Mouse (Mus musculus) liver, embryonic 13.5 days (tissue): Measurements from ENCODE around the gene Ppm1b. TPM values are rescaled to one million over a fixed set of nuclear protein-coding genes. Genes with fewer than 3 reads are reported as not detected.
"Not testable (repeated sequence)": the region's sequence is repeated elsewhere in the genome, so short reads cannot be mapped to it uniquely, and the experiment has no call there.

Source experiments
- ATAC-seq: fragments of 200-750 bp; cut with Nextera tagmentation; 2 replicates; pipeline ENCODE4 v1.8.0; 2017; ENCODE audit warnings: low read depth, mild to moderate bottlenecking, moderate number of reproducible peaks, moderate library complexity
- DNase-seq: peaks from one replicate; pipeline ENCODE4 v3.0.0; 2022
- H3K27ac ChIP-seq: fragments of 300-500 bp; sonication (generic); 2 replicates; pipeline ENCODE4 v1.5.1; 2015; ENCODE audit warnings: moderate library complexity, mild to moderate bottlenecking, inconsistent platforms
- H3K27me3 ChIP-seq: fragments of 300-500 bp; sonication (generic); 2 replicates; pipeline ENCODE4 v1.6.1; 2015; ENCODE audit warnings: mild to moderate bottlenecking, inconsistent platforms
- H3K36me3 ChIP-seq: fragments of 300-500 bp; sonication (generic); 2 replicates; pipeline ENCODE4 v1.6.1; 2015; ENCODE audit warnings: mild to moderate bottlenecking, inconsistent platforms
- H3K4me1 ChIP-seq: fragments of 300-500 bp; sonication (generic); replicated peaks from 2 replicates; pipeline ENCODE4 v1.6.1; 2015; ENCODE audit warnings: inconsistent platforms
- H3K4me2 ChIP-seq: fragments of 300-500 bp; sonication (generic); 2 replicates; pipeline ENCODE4 v1.6.1; 2015; ENCODE audit warnings: inconsistent platforms, mild to moderate bottlenecking, moderate library complexity
- H3K4me3 ChIP-seq: fragments of 300-500 bp; sonication (generic); replicated peaks from 2 replicates; pipeline ENCODE4 v1.5.1; 2015; ENCODE audit warnings: mild to moderate bottlenecking, inconsistent platforms
- H3K9ac ChIP-seq: fragments of 300-500 bp; sonication (generic); 2 replicates; pipeline ENCODE4 v1.6.1; 2015; ENCODE audit warnings: mild to moderate bottlenecking, inconsistent platforms
- H3K9me3 ChIP-seq: fragments of 300-500 bp; sonication (generic); replicated peaks from 2 replicates; pipeline ENCODE4 v1.6.1; 2016; ENCODE audit warnings: inconsistent platforms
- WGBS: fragments of 180-500 bp; shearing (Covaris S2); methylation state at CpG from one replicate; pipeline ENCODE4 v1.1.7; 2015; ENCODE audit not compliant: insufficient replicate concordance; 5-methylcytosine and 5-hydroxymethylcytosine counted together
- polyA plus RNA-seq: library from polyadenylated mRNA; unstranded; fragments of >200 nt; fragmentation: Nextera tagmentation; extraction: Ambion mirVana; gene quantifications from 2 replicates; pipeline ENCODE4 v1.2.1, GENCODE M21; 2015

Gene Ppm1b
- 47.2 and 55.0 TPM in 2 replicates for polyA plus RNA-seq

DNA sequence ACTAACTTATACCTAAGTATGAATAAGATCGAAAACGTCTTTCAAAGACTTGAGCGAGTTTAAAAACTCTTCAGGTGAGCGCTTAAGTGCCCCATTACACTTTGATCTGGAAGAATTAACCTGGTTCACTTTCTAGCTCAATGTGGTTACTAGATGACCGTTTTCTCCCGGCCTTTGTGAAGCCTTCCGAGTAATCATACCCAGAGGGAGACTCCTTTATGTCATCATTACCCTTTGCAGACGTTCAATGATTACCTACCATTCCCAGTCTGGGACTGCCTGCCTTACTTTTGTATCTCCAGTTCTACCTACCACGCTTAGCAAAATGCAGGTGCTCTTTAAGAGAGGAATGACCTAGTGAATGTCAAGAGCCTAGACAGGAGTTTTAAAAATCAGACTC lies at the start of gene Ppm1b:
TSS of gene Ppm1b (plus strand) at position 301 of the 400 bp plus-strand sequence.
- Histone ChIP-seq H3K27me3 (no peaks in the 10 kb centered on the region), H3K27ac (peak within 1 kb of the TSS; percentile 96), H3K9me3 (no peaks in the 10 kb centered on the region), H3K4me3 (peak within 1 kb of the TSS; percentile 94), H3K4me1 (peaks cover 36% of the 10 kb centered on the region), H3K9ac (peak within 1 kb of the TSS; percentile 82), H3K36me3 (no peaks in the 10 kb centered on the region), H3K4me2 (peak within 1 kb of the TSS; percentile 82)
- ATAC-seq (no peak), DNase-seq (no peak)
- WGBS, result 28% methylated on average over 9 of the region's 9 CpGs

DNA sequence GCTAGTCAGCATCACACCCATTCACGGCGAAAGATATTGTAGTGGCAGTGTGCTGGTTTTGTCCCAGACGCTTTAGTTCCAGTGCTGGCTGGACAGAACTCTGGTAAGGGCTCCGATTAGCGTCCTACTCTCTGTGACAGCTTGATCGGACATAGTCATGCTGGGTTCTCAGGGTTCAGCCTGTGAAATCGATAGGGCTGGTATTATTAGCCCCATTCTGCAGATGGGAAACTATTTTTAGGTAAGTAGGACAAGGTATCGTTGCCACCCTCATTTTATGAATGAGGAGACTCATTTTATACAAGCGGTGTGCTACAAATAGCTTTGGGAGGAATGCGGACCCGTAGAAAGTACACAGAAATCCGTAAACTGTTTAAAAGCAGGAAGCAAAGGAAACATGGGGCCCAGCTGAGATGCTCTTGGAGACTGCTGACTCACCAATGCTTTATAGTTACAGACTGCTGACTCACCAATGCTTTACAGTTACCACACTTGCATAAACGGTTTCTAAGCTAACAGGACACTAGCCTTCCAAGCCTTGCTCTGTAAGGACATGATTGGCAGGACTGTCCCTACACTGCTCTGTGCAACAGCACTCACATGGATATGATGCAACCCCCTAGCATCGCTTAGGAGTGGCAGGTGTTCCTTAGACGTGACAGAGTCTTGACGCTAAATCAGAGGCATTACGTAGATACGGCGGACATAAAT lies 34.7 kb upstream of the Ppm1b start:
- H3K4me2 ChIP-seq, result no peak overlapping the region
- no peak overlapping the region for H3K9ac ChIP-seq
- no peak for DNase-seq
- H3K4me3 ChIP-seq, result no peak overlapping the region
- H3K36me3 ChIP-seq, result no peaks in the 10 kb centered on the region
- no peaks in the 10 kb centered on the region for H3K9me3 ChIP-seq
- peaks cover 41% of the 10 kb centered on the region for H3K4me1 ChIP-seq
- no peaks in the 10 kb centered on the region for H3K27me3 ChIP-seq
- H3K27ac ChIP-seq, result peak overlapping the region; percentile 62
- WGBS, result 79% methylated on average over 19 of the region's 19 CpGs
- ATAC-seq, result peak; percentile 56

DNA sequence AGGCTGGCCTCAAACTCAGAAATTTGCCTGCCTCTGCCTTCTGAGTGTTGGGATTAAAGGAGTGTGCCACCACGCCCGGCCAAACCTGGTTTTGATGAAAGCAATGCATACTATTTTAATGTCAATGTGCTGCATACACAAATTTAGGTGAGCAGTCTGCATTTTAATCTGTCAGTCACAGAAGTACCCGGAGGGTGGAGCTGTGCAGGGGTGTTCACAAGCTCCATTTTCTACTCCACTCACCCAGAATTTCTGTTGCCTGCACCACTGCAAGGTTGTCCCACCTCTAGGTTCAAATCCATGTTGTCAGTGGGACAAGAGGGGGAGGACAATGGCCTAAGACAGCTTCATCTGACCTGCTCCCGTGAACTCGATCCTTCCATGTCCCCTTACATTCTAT lies 31.8 kb upstream of the Ppm1b start:
- DNase-seq, result no peak

DNA sequence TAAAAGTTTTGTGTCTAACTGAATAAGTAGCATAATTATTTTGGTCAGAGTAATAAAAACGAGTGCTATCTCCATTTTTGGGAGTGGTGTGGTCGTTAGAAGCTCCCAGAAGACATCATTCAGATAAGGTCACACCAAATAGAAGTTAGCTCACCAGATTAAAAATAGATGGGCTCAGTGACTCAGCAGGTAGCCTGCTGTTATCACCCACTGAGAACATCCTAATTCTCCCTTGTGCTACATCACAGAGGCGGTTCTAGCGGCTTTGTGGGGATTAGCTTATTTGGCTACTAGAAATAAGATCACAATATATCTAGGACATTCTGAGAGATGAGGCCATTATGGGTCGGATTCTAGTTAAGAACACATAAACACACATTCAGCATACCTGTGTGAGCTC lies 30.3 kb upstream of the Ppm1b start:
- ATAC-seq, result peak; percentile 91

More for the DNA sequence above, 31.8 kb upstream of the Ppm1b start:
- ATAC-seq, result peak; percentile 58
- Histone ChIP-seq H3K4me1 (peaks cover 64% of the 10 kb centered on the region), H3K9ac (no peak overlapping the region), H3K27me3 (no peaks in the 10 kb centered on the region), H3K4me2 (no peak overlapping the region), H3K36me3 (no peaks in the 10 kb centered on the region), H3K4me3 (no peak overlapping the region), H3K9me3 (no peaks in the 10 kb centered on the region), H3K27ac (peak overlapping the region; percentile 80)
- WGBS, result 70% methylated on average over 5 of the region's 5 CpGs

DNA sequence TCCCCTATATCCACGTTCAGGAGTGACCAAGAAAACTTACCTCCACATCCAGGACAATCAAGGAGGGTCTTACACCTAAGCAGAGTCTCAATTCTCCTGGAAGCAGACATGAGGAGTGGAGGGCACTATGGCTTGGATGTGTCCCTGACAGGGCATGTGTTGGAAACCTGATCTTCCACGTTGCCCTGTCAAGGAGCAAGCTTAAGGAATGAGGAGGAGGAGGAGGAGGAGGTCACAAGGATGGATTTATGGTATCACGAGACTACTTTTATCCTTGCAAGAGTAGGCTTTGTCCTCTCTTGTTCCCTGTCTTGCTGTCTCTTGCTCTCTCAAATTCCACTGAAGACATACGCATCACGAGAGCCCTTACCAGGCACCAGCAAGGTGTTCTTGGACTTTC lies 29.0 kb upstream of the Ppm1b start:
- Histone ChIP-seq H3K27me3 (no peaks in the 10 kb centered on the region), H3K4me2 (no peak overlapping the region), H3K9ac (no peak overlapping the region), H3K4me3 (no peak overlapping the region), H3K36me3 (peaks cover 6% of the 10 kb centered on the region; the same call in 1 of the 2 replicates), H3K27ac (peak overlapping the region; percentile 91), H3K9me3 (peaks cover 9% of the 10 kb centered on the region), H3K4me1 (peaks cover 53% of the 10 kb centered on the region)
- no peak for ATAC-seq
- WGBS, result 84% methylated on average over 5 of the region's 5 CpGs
- DNase-seq, result no peak

More for the DNA sequence above, 30.3 kb upstream of the Ppm1b start:
- 0 out of 2 replicates have a peak, but pooled peaks cover 3% of the 10 kb centered on the region for H3K9me3 ChIP-seq
- peak overlapping the region; percentile 63 for H3K9ac ChIP-seq
- H3K36me3 ChIP-seq, result no peaks in the 10 kb centered on the region
- H3K4me3 ChIP-seq, result no peak overlapping the region
- peak overlapping the region; percentile 41 for H3K4me2 ChIP-seq
- peak; percentile 70 for DNase-seq
- peak overlapping the region; percentile 91 for H3K27ac ChIP-seq
- H3K27me3 ChIP-seq, result no peaks in the 10 kb centered on the region
- H3K4me1 ChIP-seq, result peaks cover 64% of the 10 kb centered on the region
- WGBS, result 18% methylated on average over 5 of the region's 5 CpGs

DNA sequence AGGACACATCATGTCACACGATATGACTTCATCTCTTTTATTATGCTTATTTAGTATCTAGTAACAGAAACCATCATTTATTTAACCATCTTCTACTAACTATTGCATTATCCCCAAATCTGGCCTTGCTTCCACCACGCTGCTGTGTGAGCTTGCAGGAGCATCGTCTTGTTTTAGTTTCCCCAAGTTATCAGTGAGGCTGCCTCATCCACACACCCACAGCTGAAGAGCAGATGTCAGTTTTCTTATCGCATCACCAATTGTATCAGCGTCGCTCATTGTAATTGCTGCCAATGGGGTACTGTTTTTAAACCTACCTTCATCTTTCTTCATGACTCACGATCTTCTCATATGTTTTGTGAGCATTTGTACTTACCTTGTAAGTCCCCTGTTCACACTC lies 23.6 kb upstream of the Ppm1b start:
- Histone ChIP-seq H3K4me3 (no peak overlapping the region), H3K9me3 (peaks cover 9% of the 10 kb centered on the region), H3K36me3 (peaks cover 6% of the 10 kb centered on the region; the same call in 1 of the 2 replicates), H3K4me2 (peak overlapping the region; percentile 64), H3K9ac (peak overlapping the region; percentile 60), H3K4me1 (peaks cover 58% of the 10 kb centered on the region), H3K27me3 (no peaks in the 10 kb centered on the region), H3K27ac (peak overlapping the region; percentile 97)
- 39% methylated on average over 7 of the region's 7 CpGs for WGBS
- DNase-seq (no peak), ATAC-seq (peak; percentile 30; the same call in 1 of the 2 replicates)

DNA sequence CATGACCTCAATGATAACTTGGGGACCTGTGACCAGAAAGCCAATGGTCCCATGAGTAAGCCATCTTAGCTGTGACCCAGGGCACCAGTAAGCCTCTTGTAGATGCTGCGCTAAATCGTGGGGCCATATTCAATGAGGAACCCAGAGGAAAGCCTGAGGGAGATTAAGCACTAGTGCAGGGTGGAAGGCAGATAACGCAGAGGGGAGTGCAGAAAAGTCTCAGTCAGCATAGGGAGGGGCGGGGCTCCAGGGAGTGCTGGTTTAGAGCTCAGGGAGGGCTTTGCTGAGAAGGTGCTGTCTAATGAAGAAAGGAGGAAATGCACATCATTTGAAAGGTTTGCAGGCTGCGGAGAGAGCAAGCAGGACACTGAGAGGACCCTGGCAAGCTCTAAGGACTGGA lies 22.6 kb upstream of the Ppm1b start:
- Histone ChIP-seq H3K4me3 (peak overlapping the region; percentile 38), H3K9me3 (peaks cover 13% of the 10 kb centered on the region), H3K36me3 (peaks cover 6% of the 10 kb centered on the region; the same call in 1 of the 2 replicates), H3K9ac (peak overlapping the region; percentile 70), H3K27me3 (no peaks in the 10 kb centered on the region), H3K4me1 (peaks cover 47% of the 10 kb centered on the region), H3K27ac (peak overlapping the region; percentile 97), H3K4me2 (peak overlapping the region; percentile 64)
- DNase-seq, result peak; percentile 82
- WGBS, result 11% methylated on average over 5 of the region's 5 CpGs
- ATAC-seq, result peak; percentile 98

DNA sequence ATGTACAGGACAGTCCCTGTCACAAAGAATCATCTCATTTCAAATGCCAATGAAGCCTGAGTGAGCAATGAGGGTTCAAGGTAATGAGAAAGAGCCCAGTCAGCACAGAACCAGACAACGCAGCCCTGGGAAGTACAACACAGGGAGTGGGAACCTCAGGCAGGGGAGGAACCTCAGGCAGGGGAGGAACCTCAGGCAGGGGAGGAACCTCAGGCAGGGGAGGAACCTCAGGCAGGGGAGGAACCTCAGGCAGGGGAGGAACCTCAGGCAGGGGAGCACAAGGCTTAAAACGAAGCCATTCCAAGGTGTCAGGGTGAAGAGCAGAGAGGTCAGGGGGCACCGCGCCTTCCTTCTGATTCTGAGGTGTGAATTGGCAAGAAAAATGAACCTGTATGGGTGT lies 20.9 kb upstream of the Ppm1b start:
- peak overlapping the region; percentile 15 for H3K4me2 ChIP-seq
- not testable (repeated sequence) for H3K9me3 ChIP-seq, H3K27me3 ChIP-seq, H3K4me3 ChIP-seq, DNase-seq, H3K36me3 ChIP-seq
- WGBS, result 44% methylated on average over 4 of the region's 4 CpGs
- 0 out of 2 replicates have a peak overlapping the region, but pooled peaks have one; percentile 27 for H3K9ac ChIP-seq
- ATAC-seq, result peak; percentile 49
- peaks cover 60% of the 10 kb centered on the region for H3K4me1 ChIP-seq
- H3K27ac ChIP-seq, result peak overlapping the region; percentile 97

DNA sequence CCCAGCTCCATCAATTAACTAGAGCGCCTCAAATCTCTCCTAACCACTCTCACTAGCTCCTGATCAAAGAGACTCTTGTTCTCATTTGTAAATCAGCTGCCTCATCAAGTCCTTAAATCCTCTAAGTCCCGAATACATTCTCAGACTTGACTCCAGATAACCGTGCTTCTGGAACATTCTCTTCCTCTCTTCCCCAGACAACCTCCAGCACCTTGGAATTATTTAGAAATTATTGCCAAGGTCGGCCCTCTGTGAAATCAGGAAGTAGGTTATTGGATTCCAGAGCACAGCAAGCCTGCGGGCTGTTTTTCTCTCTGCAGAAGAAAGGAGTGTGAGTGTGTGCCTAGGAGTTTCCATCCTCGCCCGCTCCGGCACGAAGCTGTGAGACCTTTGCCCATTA lies 20.2 kb upstream of the Ppm1b start:
- Histone ChIP-seq H3K9ac (peak overlapping the region; percentile 27; the same call in 1 of the 2 replicates), H3K27me3 (no peaks in the 10 kb centered on the region), H3K27ac (peak overlapping the region; percentile 97), H3K9me3 (peaks cover 10% of the 10 kb centered on the region), H3K4me1 (peaks cover 67% of the 10 kb centered on the region), H3K4me2 (peak overlapping the region; percentile 5; the same call in 1 of the 2 replicates), H3K4me3 (no peak overlapping the region), H3K36me3 (peaks cover 6% of the 10 kb centered on the region; the same call in 1 of the 2 replicates)
- 73% methylated on average over 9 of the region's 9 CpGs for WGBS
- DNase-seq, result no peak
- ATAC-seq, result no peak

DNA sequence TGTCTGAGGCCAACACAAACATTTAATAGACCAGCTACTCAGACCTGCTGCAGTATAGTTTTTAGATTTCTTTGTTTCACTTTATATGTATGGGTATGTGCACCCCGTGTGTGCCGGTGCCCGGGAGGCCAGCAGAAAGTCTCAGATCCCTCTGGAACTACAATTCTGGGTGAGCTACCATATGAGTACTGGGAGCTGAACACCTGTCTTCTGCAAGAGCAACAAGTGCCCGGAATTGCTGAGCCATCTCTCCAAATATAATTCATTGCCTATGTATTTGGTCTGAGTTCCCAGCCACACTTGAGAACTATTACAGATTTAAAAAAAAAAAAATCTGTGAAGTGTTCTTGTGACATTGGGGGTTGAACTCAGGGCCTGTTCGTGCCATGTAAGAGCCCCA lies 19.7 kb upstream of the Ppm1b start:
- H3K4me2 ChIP-seq, result no peak overlapping the region
- H3K9ac ChIP-seq, result no peak overlapping the region
- peaks cover 72% of the 10 kb centered on the region for H3K4me1 ChIP-seq
- H3K36me3 ChIP-seq, result peaks cover 5% of the 10 kb centered on the region; the same call in 1 of the 2 replicates
- no peak overlapping the region for H3K4me3 ChIP-seq
- peaks cover 9% of the 10 kb centered on the region for H3K9me3 ChIP-seq
- ATAC-seq (no peak), DNase-seq (no peak)
- WGBS, result 88% methylated on average over 5 of the region's 5 CpGs
- peak overlapping the region; percentile 97; the same call in 1 of the 2 replicates for H3K27ac ChIP-seq
- H3K27me3 ChIP-seq, result no peaks in the 10 kb centered on the region

DNA sequence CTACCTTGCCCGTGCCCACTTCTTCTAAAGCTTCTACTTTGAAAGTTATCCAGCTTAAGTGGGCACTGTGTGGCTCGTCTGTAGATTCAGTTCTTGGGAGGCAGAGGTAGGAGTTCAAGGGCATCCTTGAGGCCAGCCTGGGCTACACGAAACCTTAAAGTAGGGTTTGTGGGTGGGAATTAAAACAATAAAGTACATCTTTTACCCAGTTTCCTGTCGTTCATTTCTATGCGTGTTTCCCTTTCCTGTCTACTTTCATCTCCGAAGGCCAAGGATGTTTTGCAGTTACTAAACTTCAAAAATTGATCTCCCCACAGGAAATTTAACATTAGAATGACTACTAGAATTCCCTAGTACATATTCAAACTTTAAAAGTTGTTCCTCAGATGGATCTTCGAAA lies 19.3 kb upstream of the Ppm1b start:
- Histone ChIP-seq H3K9me3 (peaks cover 5% of the 10 kb centered on the region), H3K4me2 (no peak overlapping the region), H3K9ac (no peak overlapping the region), H3K27me3 (no peaks in the 10 kb centered on the region), H3K36me3 (peaks cover 1% of the 10 kb centered on the region; the same call in 1 of the 2 replicates), H3K27ac (0 out of 2 replicates have a peak overlapping the region, but pooled peaks have one; percentile 97), H3K4me3 (no peak overlapping the region), H3K4me1 (peaks cover 76% of the 10 kb centered on the region)
- no peak for DNase-seq
- WGBS, result 79% methylated on average over 7 of the region's 7 CpGs
- ATAC-seq, result no peak
